Mouse (Mus musculus) CH12.LX (cell line): ENCODE results near the gene Dnajc4. TPM values are rescaled to one million over a fixed set of nuclear protein-coding genes. Genes with fewer than 3 reads are reported as not detected.
A peak's percentile ranks its signal among the peaks of the same experiment; 100 is the strongest.

ENCODE experiments used
- DNase-seq: peaks from one replicate; pipeline ENCODE4 v3.0.0-alpha.2; 2013; ENCODE audit errors: extremely low read depth
- H3K27ac ChIP-seq: 2 replicates; pipeline ENCODE4 v1.5.1; 2012; ENCODE audit warnings: low read depth, mild to moderate bottlenecking, control low read depth, moderate library complexity; ENCODE audit not compliant: insufficient read depth
- H3K27me3 ChIP-seq: replicated peaks from 2 replicates; pipeline ENCODE3; 2012; ENCODE audit warnings: inconsistent platforms
- H3K36me3 ChIP-seq, 2 experiments: replicated peaks in 1 of 2; 2 replicates each; pipeline versions ENCODE3 to v1.6.1; 2012; ENCODE audit warnings: inconsistent platforms in 1 of 2, low read length in 1 of 2, mild to moderate bottlenecking in 1 of 2, mixed read lengths in 1 of 2, moderate library complexity in 1 of 2; ENCODE audit not compliant: control insufficient read depth in 1 of 2, insufficient read depth in 1 of 2
- H3K4me1 ChIP-seq, 2 experiments: 2 replicates each; pipeline ENCODE4 v1.6.1; 2012; ENCODE audit warnings: inconsistent platforms in 1 of 2, moderate library complexity in 1 of 2; ENCODE audit not compliant: insufficient read depth in 2 of 2, control insufficient read depth in 1 of 2
- H3K4me2 ChIP-seq: 2 replicates; pipeline ENCODE4 v1.6.1; 2012; ENCODE audit warnings: low read depth, mild to moderate bottlenecking, control low read depth; ENCODE audit not compliant: poor library complexity, insufficient read depth, severe bottlenecking
- H3K4me3 ChIP-seq, 3 experiments: fragments of 150-350 bp in 1 of 3; sonication (generic) in 1 of 3; replicated peaks in 1 of 3; 2 replicates each; pipeline versions ENCODE3 to v1.5.1; 2011 to 2012; ENCODE audit warnings: low read depth in 2 of 3, low read length in 2 of 3, mild to moderate bottlenecking in 2 of 3, moderate library complexity in 2 of 3, control low read depth in 1 of 3, improper control_type of control experiment in 1 of 3, inconsistent platforms in 1 of 3, mixed read lengths in 1 of 3; ENCODE audit not compliant: poor library complexity in 1 of 3
- H3K79me2 ChIP-seq: replicated peaks from 2 replicates; pipeline ENCODE4 v1.6.1; 2012; ENCODE audit warnings: mild to moderate bottlenecking, moderate library complexity; ENCODE audit not compliant: control insufficient read depth, poor library complexity, insufficient read depth, severe bottlenecking; ENCODE audit errors: extremely low read depth
- H3K9ac ChIP-seq: 2 replicates; pipeline ENCODE4 v1.6.1; 2012; ENCODE audit warnings: low read depth, mild to moderate bottlenecking, control low read depth, moderate library complexity; ENCODE audit not compliant: insufficient read depth
- H3K9me3 ChIP-seq: replicated peaks from 2 replicates; pipeline ENCODE3; 2012; ENCODE audit warnings: low read length, inconsistent platforms, mixed read lengths
- BHLHE40 ChIP-seq: IDR thresholded peaks from 2 replicates; pipeline ENCODE4 v1.6.1; 2011; ENCODE audit warnings: mild to moderate bottlenecking, low read depth, low read length, improper control_type of control experiment
- CHD2 ChIP-seq: IDR thresholded peaks from 2 replicates; pipeline ENCODE4 v1.6.1; 2011; ENCODE audit warnings: low read length, improper control_type of control experiment
- CTCF ChIP-seq, 2 experiments: IDR thresholded peaks in 1 of 2; conservative IDR thresholded peaks in 1 of 2; 2 replicates each; pipeline ENCODE4 v1.5.1; 2011 to 2012; ENCODE audit warnings: low read depth in 2 of 2, low read length in 2 of 2, improper control_type of control experiment in 1 of 2, inconsistent platforms in 1 of 2, mild to moderate bottlenecking in 1 of 2, moderate library complexity in 1 of 2
- E2F4 ChIP-seq: IDR thresholded peaks from 2 replicates; pipeline ENCODE4 v1.6.1; 2011; ENCODE audit warnings: low read depth, low read length, improper control_type of control experiment; ENCODE audit not compliant: insufficient replicate concordance
- ELF1 ChIP-seq: IDR thresholded peaks from 2 replicates; pipeline ENCODE4 v1.6.1; 2014; ENCODE audit warnings: low read depth, mild to moderate bottlenecking, inconsistent platforms, low read length, improper control_type of control experiment
- HCFC1 ChIP-seq: IDR thresholded peaks from 2 replicates; pipeline ENCODE4 v1.6.1; 2012; ENCODE audit warnings: low read depth, mild to moderate bottlenecking, inconsistent platforms, low read length, improper control_type of control experiment
- IRF4 ChIP-seq: IDR thresholded peaks from 2 replicates; pipeline ENCODE4 v1.6.1; 2014; ENCODE audit warnings: low read depth, mild to moderate bottlenecking, inconsistent platforms, low read length, improper control_type of control experiment
- JUN ChIP-seq: IDR thresholded peaks from 2 replicates; pipeline ENCODE4 v1.6.1; 2011; ENCODE audit warnings: low read depth, mild to moderate bottlenecking, low read length, improper control_type of control experiment, moderate library complexity; ENCODE audit not compliant: insufficient read depth
- JUND ChIP-seq: conservative IDR thresholded peaks from 2 replicates; pipeline ENCODE4 v1.6.1; 2011; ENCODE audit warnings: low read depth, low read length, improper control_type of control experiment
- KAT2A ChIP-seq: IDR thresholded peaks from 2 replicates; pipeline ENCODE4 v1.6.1; 2012; ENCODE audit warnings: low read length, improper control_type of control experiment, inconsistent platforms; ENCODE audit not compliant: insufficient replicate concordance
- MAX ChIP-seq: IDR thresholded peaks from 2 replicates; pipeline ENCODE4 v1.6.1; 2011; ENCODE audit warnings: low read length, improper control_type of control experiment
- MAZ ChIP-seq: IDR thresholded peaks from 2 replicates; pipeline ENCODE4 v1.6.1; 2012; ENCODE audit warnings: low read depth, mild to moderate bottlenecking, inconsistent platforms, low read length, improper control_type of control experiment, moderate library complexity
- MEF2A ChIP-seq: IDR thresholded peaks from 2 replicates; pipeline ENCODE4 v1.6.1; 2014; ENCODE audit warnings: low read depth, mild to moderate bottlenecking, inconsistent platforms, low read length, improper control_type of control experiment, borderline replicate concordance
- MXI1 ChIP-seq: IDR thresholded peaks from 2 replicates; pipeline ENCODE4 v1.6.1; 2011; ENCODE audit warnings: mild to moderate bottlenecking, low read depth, low read length, improper control_type of control experiment
- MYC ChIP-seq: IDR thresholded peaks from 2 replicates; pipeline ENCODE4 v1.6.1; 2011; ENCODE audit warnings: low read depth, mild to moderate bottlenecking, improper control_type of control experiment, low read length
- NRF1 ChIP-seq: IDR thresholded peaks from 2 replicates; pipeline ENCODE4 v1.6.1; 2014; ENCODE audit warnings: low read depth, mild to moderate bottlenecking, inconsistent platforms, low read length, improper control_type of control experiment, moderate library complexity
- PAX5 ChIP-seq: IDR thresholded peaks from 2 replicates; pipeline ENCODE4 v1.6.1; 2012; ENCODE audit warnings: low read length, inconsistent platforms, mixed read lengths
- POLR2A ChIP-seq: IDR thresholded peaks from 2 replicates; pipeline ENCODE4 v1.6.1; 2011; ENCODE audit warnings: low read depth, mild to moderate bottlenecking, improper control_type of control experiment, low read length
- RAD21 ChIP-seq: IDR thresholded peaks from 2 replicates; pipeline ENCODE4 v1.6.1; 2011; ENCODE audit warnings: low read depth, mild to moderate bottlenecking, low read length, improper control_type of control experiment, moderate library complexity
- SIN3A ChIP-seq: IDR thresholded peaks from 2 replicates; pipeline ENCODE4 v1.6.1; 2012; ENCODE audit warnings: low read length, improper control_type of control experiment, inconsistent platforms
- SMC3 ChIP-seq: IDR thresholded peaks from 2 replicates; pipeline ENCODE4 v1.6.1; 2011; ENCODE audit warnings: low read depth, low read length, improper control_type of control experiment
- TCF12 ChIP-seq: IDR thresholded peaks from 2 replicates; pipeline ENCODE4 v1.6.1; 2014; ENCODE audit warnings: low read depth, mild to moderate bottlenecking, inconsistent platforms, low read length, improper control_type of control experiment
- UBTF ChIP-seq: IDR thresholded peaks from 2 replicates; pipeline ENCODE4 v1.6.1; 2012; ENCODE audit warnings: low read depth, mild to moderate bottlenecking, inconsistent platforms, low read length, improper control_type of control experiment, moderate library complexity
- USF1 ChIP-seq: IDR thresholded peaks from 2 replicates; pipeline ENCODE4 v1.6.1; 2014; ENCODE audit warnings: low read depth, mild to moderate bottlenecking, inconsistent platforms, low read length, improper control_type of control experiment
- USF2 ChIP-seq: conservative IDR thresholded peaks from 2 replicates; pipeline ENCODE4 v1.6.1; 2011; ENCODE audit warnings: low read depth, low read length, improper control_type of control experiment
- ZC3H11A ChIP-seq: IDR thresholded peaks from 2 replicates; pipeline ENCODE4 v1.6.1; 2012; ENCODE audit warnings: low read depth, mild to moderate bottlenecking, inconsistent platforms, low read length, improper control_type of control experiment
- ZKSCAN1 ChIP-seq: IDR thresholded peaks from 2 replicates; pipeline ENCODE4 v1.6.1; 2012; ENCODE audit warnings: low read depth, inconsistent platforms, low read length, improper control_type of control experiment, borderline replicate concordance
- ZMIZ1 ChIP-seq: IDR thresholded peaks from 2 replicates; pipeline ENCODE4 v1.6.1; 2012; ENCODE audit warnings: low read depth, mild to moderate bottlenecking, inconsistent platforms, low read length, improper control_type of control experiment
- ZNF384 ChIP-seq: IDR thresholded peaks from 2 replicates; pipeline ENCODE4 v1.6.1; 2012; ENCODE audit warnings: low read depth, low read length, improper control_type of control experiment, inconsistent platforms
- dilution Hi-C: fragments of 300-500 bp; cut with MboI; formaldehyde crosslinking; loops from 2 replicates; pipeline ENCODE4 v1.14.3; 2020; ENCODE audit warnings: low sequenced_read_pairs; ENCODE audit not compliant: extremely low pct_unique_long_range_greater_than_20kb, extremely low pct_ligation_motif_present
- in situ Hi-C: fragments of 300-500 bp; cut with MboI; formaldehyde crosslinking; loops from 3 replicates; pipeline ENCODE4 v1.14.3; 2019; ENCODE audit warnings: low sequenced_read_pairs, low pct_ligation_motif_present, low pct_unique_long_range_greater_than_20kb, mixed read lengths
- polyA plus RNA-seq: library from polyadenylated mRNA; unstranded; fragments of >175 nt; gene quantifications from 2 replicates; pipeline ENCODE4 v1.2.1, GENCODE M21; 2012; ENCODE audit warnings: low read depth; ENCODE audit not compliant: insufficient read length
- total RNA-seq, 2 experiments: library from RNA; depleted of rRNA; stranded (reverse); fragments of 300-350 nt in 1 of 2; fragments of >200 nt in 1 of 2; gene quantifications; 2 replicates each; pipeline ENCODE4 v1.2.3; 2012 to 2014

The Dnajc4 gene
- total and polyA plus RNA-seq, 3 experiments, result 6.2 to 13.9 (median 11.2) TPM

DNA sequence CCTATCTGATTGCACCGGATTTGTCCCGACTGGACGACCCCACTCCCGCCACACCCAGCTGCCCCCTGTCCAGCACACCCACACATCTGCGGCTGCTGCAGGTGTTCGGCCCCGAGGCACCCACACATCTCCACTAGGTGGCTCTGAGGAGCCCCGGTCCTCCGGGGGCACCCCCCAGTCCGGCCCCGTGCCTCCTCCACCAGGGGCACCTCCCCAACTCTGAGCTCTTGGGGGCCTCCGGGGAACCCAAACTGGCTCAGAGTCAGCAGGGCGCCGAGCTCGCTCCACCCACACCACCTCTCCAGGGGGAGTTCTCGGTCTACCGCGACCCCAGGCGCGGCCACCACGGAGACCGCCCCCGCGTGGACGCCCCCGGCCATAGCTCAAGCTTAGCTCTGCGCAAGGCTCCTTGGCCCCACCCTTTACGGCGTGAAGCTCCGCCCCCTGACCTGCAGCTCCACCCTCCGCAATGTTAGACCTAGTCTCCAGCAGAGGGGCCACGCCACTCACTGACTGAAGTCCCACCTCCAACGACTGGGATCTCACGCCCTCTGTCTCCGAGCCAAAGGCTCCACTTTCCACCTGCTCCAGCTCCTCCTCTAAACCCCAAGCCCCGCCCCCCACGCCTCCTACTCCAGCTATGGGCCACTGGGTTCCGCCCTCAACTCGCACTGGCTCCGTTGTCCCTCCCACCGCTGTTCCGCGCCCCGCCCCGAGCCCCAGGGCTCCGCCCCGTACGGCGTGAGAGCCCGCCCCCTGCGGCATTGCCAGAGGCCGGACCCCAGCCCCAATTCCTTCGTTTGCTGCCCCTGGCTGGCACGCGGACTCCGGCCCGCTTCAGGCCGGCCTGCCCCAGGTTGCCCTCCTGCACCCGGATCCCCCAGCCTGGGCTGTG, 12.6 kb downstream of the Dnajc4 start (continued):
- TF ChIP-seq TCF12, result peak; percentile 71
- TF ChIP-seq ZKSCAN1, result no peak
- TF ChIP-seq USF2, result no peak
- TF ChIP-seq BHLHE40, result 0 out of 2 replicates have a peak, but pooled peaks have one; percentile 14
- TF ChIP-seq ZC3H11A, result no peak
- no peak for TF ChIP-seq KAT2A
- peak; percentile 8; the same call in 1 of the 2 replicates for TF ChIP-seq MAZ
- TF ChIP-seq MXI1, result peak; percentile 28; the same call in 1 of the 2 replicates
- TF ChIP-seq POLR2A, result no peak
- no peak for TF ChIP-seq ZNF384
- no peak for TF ChIP-seq PAX5
- TF ChIP-seq USF1, result no peak
- TF ChIP-seq E2F4, result no peak
- no peak for TF ChIP-seq JUN
- no peak for TF ChIP-seq ZMIZ1
- TF ChIP-seq NRF1, result peak; percentile 59
- TF ChIP-seq JUND, result no peak
- peak; percentile 43 for TF ChIP-seq SMC3
- TF ChIP-seq CTCF (conservative IDR thresholded peaks at IDR 0.05 in 1 of 2, IDR thresholded peaks at IDR 0.05 in 1 of 2; ENCODE audit: low read depth in 2 of 2, low read length in 2 of 2), result peak in 1 of 2 experiments; percentile 82; a peak in 2 of 4 replicates
- TF ChIP-seq HCFC1, result no peak
- no peak; the same call in 1 of the 2 replicates for TF ChIP-seq IRF4
- no peak; the same call in 1 of the 2 replicates for TF ChIP-seq SIN3A
- TF ChIP-seq MAX, result no peak
- no peak for TF ChIP-seq CHD2

DNA sequence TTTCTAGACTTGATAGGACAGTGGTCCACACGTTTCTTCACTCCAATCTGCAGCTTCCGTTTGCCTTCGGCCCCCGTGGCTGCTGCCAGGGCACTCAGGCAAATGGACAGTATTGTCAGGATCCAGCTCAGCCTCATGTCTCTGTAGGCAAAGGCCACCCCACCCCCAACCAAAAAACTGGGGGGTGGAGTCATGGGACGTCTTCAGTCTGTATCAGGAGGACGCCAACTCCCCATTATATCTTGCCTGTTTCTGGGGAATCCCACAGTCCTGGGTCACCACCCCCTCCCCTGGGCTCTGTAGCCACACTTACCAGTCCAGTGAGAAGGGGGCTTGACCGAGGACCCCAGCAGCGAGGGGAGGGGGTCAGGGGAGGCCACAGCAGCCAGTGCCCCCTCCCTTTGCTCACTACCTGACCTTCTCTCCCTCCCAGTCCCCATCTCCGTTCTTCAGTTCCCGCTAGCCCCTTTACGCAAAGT, 13.3 kb downstream of the Dnajc4 start:
- Histone ChIP-seq H3K79me2 (peaks cover 29% of the 10 kb centered on the region), H3K27ac (peak overlapping the region; percentile 32; the same call in 1 of the 2 replicates), H3K4me3 (peak overlapping the region; percentile 66 to 83 (median 68)), H3K36me3 (peaks cover 21 to 47% of the 10 kb centered on the region in 2 experiments), H3K4me1 (peaks cover 15 to 45% of the 10 kb centered on the region in 2 experiments), H3K9me3 (no peaks in the 10 kb centered on the region), H3K27me3 (no peaks in the 10 kb centered on the region), H3K4me2 (peak overlapping the region; percentile 69), H3K9ac (peak overlapping the region; percentile 50; the same call in 1 of the 2 replicates)
- TF ChIP-seq ELF1 (no peak), CHD2 (peak; percentile 66), MYC (0 out of 2 replicates have a peak, but pooled peaks have one; percentile 19), RAD21 (no peak), UBTF (0 out of 2 replicates have a peak, but pooled peaks have one; percentile 23), MEF2A (no peak), USF2 (no peak), MAZ (0 out of 2 replicates have a peak, but pooled peaks have one; percentile 11), BHLHE40 (0 out of 2 replicates have a peak, but pooled peaks have one; percentile 2)
- in situ Hi-C loops (no loop called here), dilution Hi-C loops (no loop called here)
- peak; percentile 70 for DNase-seq
